Mouse (Mus musculus) intestine, embryonic 16.5 days (tissue): ENCODE measurements around the gene Bex6. TPM values are rescaled to one million over a fixed set of nuclear protein-coding genes. Genes with fewer than 3 reads are reported as not detected.
A peak's percentile ranks its signal among the peaks of the same experiment; 100 is the strongest.

Experiments
- ATAC-seq: fragments of 200-750 bp; cut with Nextera tagmentation; 2 replicates; pipeline ENCODE4 v1.8.0; 2017; ENCODE audit warnings: moderate TSS enrichment, moderate library complexity
- H3K27ac ChIP-seq: fragments of 300-500 bp; sonication (generic); 2 replicates; pipeline ENCODE4 v1.5.1; 2014; ENCODE audit warnings: mild to moderate bottlenecking, low read length
- H3K27me3 ChIP-seq: fragments of 300-500 bp; sonication (generic); replicated peaks from 2 replicates; pipeline ENCODE4 v1.6.1; 2014; ENCODE audit warnings: low read length, control low read depth, mixed read lengths; ENCODE audit not compliant: control insufficient read depth, insufficient read depth
- H3K36me3 ChIP-seq: fragments of 300-500 bp; sonication (generic); 2 replicates; pipeline ENCODE4 v1.6.1; 2014; ENCODE audit warnings: low read length, control low read depth; ENCODE audit not compliant: control insufficient read depth, insufficient read depth
- H3K4me1 ChIP-seq: fragments of 300-500 bp; sonication (generic); 2 replicates; pipeline ENCODE4 v1.6.1; 2014; ENCODE audit warnings: low read length, control low read depth, mixed read lengths; ENCODE audit not compliant: control insufficient read depth, insufficient read depth
- H3K4me2 ChIP-seq: fragments of 300-500 bp; sonication (generic); 2 replicates; pipeline ENCODE4 v1.6.1; 2014; ENCODE audit warnings: low read depth, low read length, control low read depth
- H3K4me3 ChIP-seq: fragments of 300-500 bp; sonication (generic); 2 replicates; pipeline ENCODE4 v1.5.1; 2014; ENCODE audit warnings: mild to moderate bottlenecking, low read length
- H3K9ac ChIP-seq: fragments of 300-500 bp; sonication (generic); 2 replicates; pipeline ENCODE4 v1.6.1; 2014; ENCODE audit warnings: low read depth, low read length
- H3K9me3 ChIP-seq: fragments of 300-500 bp; sonication (generic); 2 replicates; pipeline ENCODE4 v1.6.1; 2016; ENCODE audit warnings: low read length, control low read depth; ENCODE audit not compliant: control insufficient read depth
- WGBS: fragments of 180-500 bp; shearing (Covaris S2); extraction: QIAGEN DNeasy Blood & Tissue Kit; methylation state at CpG from one replicate; pipeline ENCODE4 v1.1.7; 2014; 5-methylcytosine and 5-hydroxymethylcytosine counted together
- polyA plus RNA-seq: library from polyadenylated mRNA; unstranded; fragments of >200 nt; fragmentation: Nextera tagmentation; extraction: Ambion mirVana; gene quantifications from 2 replicates; pipeline ENCODE4 v1.2.1, GENCODE M21; 2015

Gene Bex6
- polyA plus RNA-seq, 1 experiment from 2014 or later: not detected

DNA sequence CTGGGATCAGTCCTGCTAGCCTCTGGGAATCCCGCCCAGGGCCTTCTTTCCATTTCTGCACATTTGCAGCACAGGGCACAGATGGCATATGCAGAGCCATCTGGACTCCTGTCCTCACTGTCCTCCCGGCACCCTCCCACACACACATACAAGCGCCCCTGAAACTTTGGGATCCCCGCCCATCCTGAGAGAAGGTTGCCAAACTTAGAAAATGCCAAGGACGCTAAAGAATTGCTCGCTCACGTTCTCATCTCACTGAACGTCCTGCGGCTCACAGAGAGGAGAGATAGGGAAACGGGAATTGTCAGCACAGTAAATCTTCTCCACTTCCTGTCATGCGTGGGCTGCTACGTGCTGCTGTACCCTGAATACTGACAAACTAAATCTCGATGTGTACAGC, 25.2 kb upstream of the Bex6 start:
- WGBS: 52% methylated on average over 13 of the region's 13 CpGs
- H3K9me3 ChIP-seq: no peaks in the 10 kb centered on the region
- H3K9ac ChIP-seq: 0 out of 2 replicates have a peak overlapping the region, but pooled peaks have one; percentile 13
- no peak overlapping the region for H3K4me3 ChIP-seq
- no peaks in the 10 kb centered on the region for H3K4me1 ChIP-seq
- H3K36me3 ChIP-seq: no peaks in the 10 kb centered on the region
- no peak overlapping the region for H3K4me2 ChIP-seq
- H3K27me3 ChIP-seq: no peaks in the 10 kb centered on the region
- no peak overlapping the region for H3K27ac ChIP-seq
- no peak for ATAC-seq

DNA sequence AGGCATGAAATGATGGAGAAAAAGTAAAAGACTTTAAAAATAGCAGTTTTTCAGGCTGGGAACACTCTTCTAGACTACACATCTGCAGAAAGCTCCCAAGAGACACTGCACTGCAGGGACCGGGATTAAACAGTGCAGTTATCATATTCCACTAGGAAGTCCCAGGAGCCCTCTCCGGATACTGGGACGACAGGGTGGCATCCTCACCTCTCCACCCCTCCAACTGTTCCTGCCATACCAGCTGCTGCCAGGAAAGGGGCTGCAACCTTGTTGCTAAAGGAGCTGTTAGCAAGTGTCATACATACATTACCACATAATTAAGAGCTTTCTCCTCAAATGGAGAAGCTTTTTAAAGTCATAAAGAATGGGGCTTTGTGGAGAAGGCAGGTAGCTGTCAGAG, 22.9 kb upstream of the Bex6 start:
- H3K4me2 ChIP-seq: no peak overlapping the region
- no peak overlapping the region for H3K9ac ChIP-seq
- ATAC-seq: no peak
- H3K27ac ChIP-seq: no peak overlapping the region
- H3K4me3 ChIP-seq: no peak overlapping the region
- no peaks in the 10 kb centered on the region for H3K9me3 ChIP-seq
- no peaks in the 10 kb centered on the region for H3K4me1 ChIP-seq
- 40% methylated on average over 3 of the region's 3 CpGs for WGBS
- H3K27me3 ChIP-seq: no peaks in the 10 kb centered on the region
- no peaks in the 10 kb centered on the region for H3K36me3 ChIP-seq

DNA sequence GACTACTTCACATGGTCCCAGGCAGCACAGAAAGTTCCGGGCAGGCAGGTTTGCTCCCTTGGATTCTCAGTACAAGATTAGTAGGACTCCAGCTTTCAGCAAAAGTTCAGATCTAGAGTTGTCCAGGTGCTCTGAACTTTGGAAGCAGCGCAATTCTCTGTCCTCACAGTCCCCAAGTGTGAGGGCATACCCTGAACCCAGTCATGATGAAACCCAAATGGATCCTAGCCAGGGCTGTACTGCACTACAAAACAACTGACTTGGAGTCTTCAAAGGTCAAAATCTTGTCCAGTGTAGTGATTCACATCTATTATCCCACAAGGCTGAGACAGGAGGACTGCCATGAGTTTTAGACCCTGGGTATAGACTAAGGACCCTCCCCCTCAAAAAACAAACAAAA, 22.3 kb upstream of the Bex6 start:
- no peaks in the 10 kb centered on the region for H3K36me3 ChIP-seq
- ATAC-seq: no peak
- H3K9ac ChIP-seq: no peak overlapping the region
- H3K4me1 ChIP-seq: no peaks in the 10 kb centered on the region
- no peaks in the 10 kb centered on the region for H3K9me3 ChIP-seq
- H3K27me3 ChIP-seq: no peaks in the 10 kb centered on the region
- no peak overlapping the region for H3K4me2 ChIP-seq
- no peak overlapping the region for H3K4me3 ChIP-seq
- no peak overlapping the region for H3K27ac ChIP-seq
- WGBS: 79% methylated on average over 2 of the region's 2 CpGs

DNA sequence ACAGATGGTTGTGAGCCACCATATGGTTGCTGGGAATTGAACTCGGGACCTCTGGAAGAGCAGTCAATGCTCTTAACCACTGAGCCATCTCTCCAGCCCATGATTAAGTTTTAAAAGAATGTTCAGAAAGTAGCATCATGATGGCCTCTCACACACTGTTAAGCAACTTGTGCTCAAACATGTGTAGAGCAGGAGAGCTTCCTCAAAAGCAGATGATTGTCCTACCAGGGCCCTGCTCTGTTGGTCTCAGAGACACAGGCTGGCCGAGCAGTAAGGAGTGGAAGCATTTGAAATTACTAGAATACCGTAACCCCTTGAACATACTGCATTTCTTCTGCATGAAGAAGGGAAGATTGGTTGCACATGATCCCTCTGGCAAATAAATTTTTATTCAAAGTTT, 20.7 kb upstream of the Bex6 start:
- Histone ChIP-seq H3K27ac (no peak overlapping the region), H3K27me3 (no peaks in the 10 kb centered on the region), H3K4me1 (no peaks in the 10 kb centered on the region), H3K4me3 (no peak overlapping the region), H3K9ac (no peak overlapping the region), H3K4me2 (no peak overlapping the region), H3K36me3 (no peaks in the 10 kb centered on the region), H3K9me3 (no peaks in the 10 kb centered on the region)
- no peak for ATAC-seq
- 90% methylated on average over 3 of the region's 3 CpGs for WGBS

DNA sequence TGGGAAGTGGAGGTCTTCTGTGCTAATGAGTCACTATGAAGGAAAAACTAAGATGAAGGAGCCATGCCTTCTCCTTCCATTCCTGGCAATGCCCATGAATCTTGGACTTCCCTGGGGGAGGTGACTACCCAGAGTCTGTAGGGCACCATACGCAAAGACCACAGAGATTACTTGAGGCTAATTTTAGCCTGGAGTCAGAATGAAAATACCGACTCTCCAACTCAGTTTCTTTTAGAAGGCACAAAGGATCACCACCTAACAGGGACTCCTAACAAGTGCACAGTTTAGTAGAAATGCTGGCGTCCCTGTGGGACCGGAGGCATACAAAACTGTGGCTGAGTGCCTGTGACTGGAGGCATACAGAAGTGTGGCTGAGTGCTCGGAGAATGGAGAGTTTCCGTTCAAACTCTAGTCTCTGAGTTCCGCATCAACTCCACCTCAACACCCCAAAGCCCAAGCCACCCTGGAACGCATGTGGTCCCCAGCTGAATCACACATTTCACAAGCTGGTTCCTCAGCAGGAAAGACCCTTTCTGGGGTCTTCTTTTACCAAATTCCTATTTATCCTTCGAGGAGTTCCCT, 18.8 kb upstream of the Bex6 start:
- H3K4me1 ChIP-seq: peaks cover 6% of the 10 kb centered on the region
- H3K36me3 ChIP-seq: no peaks in the 10 kb centered on the region
- H3K27ac ChIP-seq: no peak overlapping the region
- H3K27me3 ChIP-seq: no peaks in the 10 kb centered on the region; the same call in 1 of the 2 replicates
- no peak overlapping the region for H3K4me3 ChIP-seq
- WGBS: 89% methylated on average over 9 of the region's 9 CpGs
- no peak overlapping the region for H3K4me2 ChIP-seq
- H3K9me3 ChIP-seq: no peaks in the 10 kb centered on the region
- ATAC-seq: no peak
- no peak overlapping the region for H3K9ac ChIP-seq

DNA sequence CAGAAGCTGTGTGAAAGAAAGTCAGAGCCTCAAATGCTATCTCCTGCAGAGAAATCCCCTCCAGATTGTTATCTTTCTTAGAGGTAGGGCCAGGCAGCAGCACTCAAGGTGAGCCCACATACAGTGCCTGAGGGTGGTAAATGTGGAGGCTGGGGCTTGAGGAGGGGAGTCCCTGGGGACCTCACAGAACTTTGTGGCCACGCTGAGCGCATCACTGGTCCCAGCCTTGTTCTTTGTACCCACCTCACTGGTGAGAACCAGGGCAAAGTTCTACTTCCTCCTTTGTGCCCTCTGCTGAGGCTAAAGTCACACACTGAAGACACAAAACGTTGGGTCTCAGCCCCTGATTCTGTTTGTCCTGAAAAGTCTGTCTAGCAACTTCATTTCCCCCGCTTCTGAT, 16.2 kb upstream of the Bex6 start:
- Histone ChIP-seq H3K27me3 (no peaks in the 10 kb centered on the region; the same call in 1 of the 2 replicates), H3K9ac (no peak overlapping the region), H3K4me3 (peak overlapping the region; percentile 44; the same call in 1 of the 2 replicates), H3K9me3 (no peaks in the 10 kb centered on the region), H3K36me3 (no peaks in the 10 kb centered on the region), H3K27ac (no peak overlapping the region), H3K4me1 (peaks cover 6% of the 10 kb centered on the region), H3K4me2 (no peak overlapping the region; the same call in 1 of the 2 replicates)
- no peak for ATAC-seq
- WGBS: 73% methylated on average over 4 of the region's 4 CpGs

DNA sequence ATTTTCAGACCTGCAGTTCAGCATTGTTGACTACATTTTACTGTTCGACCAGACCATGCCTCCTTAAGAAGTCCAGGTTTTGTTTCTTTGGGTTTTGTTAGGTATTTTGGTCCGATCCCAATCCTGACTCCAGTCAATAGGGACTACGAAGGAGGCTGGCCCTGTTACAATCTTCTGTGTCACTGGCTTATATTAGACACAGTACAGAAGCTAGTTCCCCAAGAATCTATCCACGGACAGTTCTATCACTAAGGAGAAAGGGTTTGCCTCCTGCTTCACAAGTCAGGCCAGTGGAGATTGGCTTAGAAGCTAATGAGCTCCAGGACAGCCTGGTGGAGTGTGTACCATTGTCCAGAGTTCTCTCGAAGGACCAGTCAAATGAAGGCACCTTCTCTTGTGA, 15.7 kb upstream of the Bex6 start:
- ATAC-seq: no peak
- Histone ChIP-seq H3K27ac (no peak overlapping the region), H3K9ac (no peak overlapping the region), H3K4me1 (peaks cover 6% of the 10 kb centered on the region), H3K27me3 (no peaks in the 10 kb centered on the region; the same call in 1 of the 2 replicates), H3K36me3 (no peaks in the 10 kb centered on the region), H3K9me3 (no peaks in the 10 kb centered on the region), H3K4me3 (peak overlapping the region; percentile 44), H3K4me2 (0 out of 2 replicates have a peak overlapping the region, but pooled peaks have one; percentile 16)
- WGBS: 80% methylated on average over 5 of the region's 5 CpGs

DNA sequence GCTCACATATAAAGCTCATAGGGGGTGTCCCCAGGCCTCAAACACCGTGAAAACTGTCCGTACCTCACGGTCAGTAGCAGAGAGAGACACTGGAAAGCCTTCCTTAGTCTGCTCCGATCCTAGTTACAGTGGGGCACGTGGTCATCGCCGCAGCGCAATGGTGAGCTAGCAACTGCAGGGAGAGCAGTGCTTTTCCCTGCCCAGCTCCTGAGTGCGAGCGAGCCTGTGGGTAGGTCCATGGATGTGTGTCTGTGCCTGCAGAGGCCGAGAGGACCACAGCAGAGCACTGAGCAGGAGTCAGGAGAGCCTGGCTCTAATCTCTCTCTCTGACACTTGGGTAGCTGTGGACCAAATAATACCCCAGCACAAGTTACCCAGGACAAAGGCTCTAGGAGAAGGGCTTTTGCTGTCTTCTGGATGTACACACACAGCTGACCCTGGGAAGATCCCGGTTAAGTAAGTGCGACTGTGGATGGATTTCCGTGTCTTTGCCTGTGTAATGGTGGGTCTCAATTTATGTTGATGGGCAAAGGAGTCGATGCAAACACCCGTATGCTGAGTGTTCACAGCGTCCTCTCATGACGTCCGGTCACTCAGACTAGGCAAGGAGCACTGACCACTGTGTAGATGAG, 15.1 kb upstream of the Bex6 start:
- Histone ChIP-seq H3K27me3 (no peaks in the 10 kb centered on the region; the same call in 1 of the 2 replicates), H3K4me3 (peak overlapping the region; percentile 44), H3K4me2 (peak overlapping the region; percentile 76; the same call in 1 of the 2 replicates), H3K36me3 (no peaks in the 10 kb centered on the region), H3K9me3 (no peaks in the 10 kb centered on the region), H3K27ac (no peak overlapping the region), H3K9ac (peak overlapping the region; percentile 64; the same call in 1 of the 2 replicates), H3K4me1 (peaks cover 6% of the 10 kb centered on the region)
- ATAC-seq: no peak
- 73% methylated on average over 19 of the region's 19 CpGs for WGBS

DNA sequence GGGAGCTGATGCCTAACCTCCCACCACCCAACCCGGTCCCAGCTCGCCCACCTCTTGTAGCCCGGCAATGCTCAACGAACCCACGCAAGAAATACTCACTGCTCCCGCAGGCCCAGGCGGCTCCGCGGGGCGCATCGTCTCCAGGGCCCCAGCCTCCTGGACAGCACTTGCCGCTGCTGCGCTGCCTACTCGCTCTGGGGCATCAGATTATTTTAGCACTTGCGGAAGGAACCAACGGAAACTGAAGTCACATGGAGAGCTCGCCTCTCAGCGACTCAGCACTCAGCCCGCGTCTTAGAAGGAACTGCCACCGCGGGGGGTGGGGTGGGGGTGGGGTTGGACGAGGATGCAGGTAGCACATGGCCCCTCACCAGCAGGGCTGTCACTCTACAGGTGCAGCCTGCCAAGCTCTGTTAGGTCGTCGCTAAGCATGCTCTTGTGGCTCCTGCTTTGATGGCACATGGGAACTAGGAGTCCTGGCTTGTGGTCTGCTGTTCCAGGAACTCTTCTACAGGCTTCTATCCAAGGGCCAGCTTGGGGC, 14.3 kb upstream of the Bex6 start, which contains the start of gene Nrros:
TSS of gene Nrros (minus strand) at position 314 of the 541 bp plus-strand sequence.
- Histone ChIP-seq H3K27me3 (no peaks in the 10 kb centered on the region; the same call in 1 of the 2 replicates), H3K4me3 (peak within 1 kb of the TSS; percentile 44), H3K9ac (peak within 1 kb of the TSS; percentile 64), H3K9me3 (no peaks in the 10 kb centered on the region), H3K36me3 (no peaks in the 10 kb centered on the region), H3K27ac (peak within 1 kb of the TSS; percentile 31; the same call in 1 of the 2 replicates), H3K4me2 (peak within 1 kb of the TSS; percentile 76), H3K4me1 (peaks cover 6% of the 10 kb centered on the region)
- 3% methylated on average over 25 of the region's 25 CpGs for WGBS
- ATAC-seq: peak; percentile 48; the same call in 1 of the 2 replicates
